Mouse (Mus musculus) neural tube, embryonic 10.5 days (tissue): ENCODE measurements around the gene Agbl4.
A peak's percentile ranks its signal among the peaks of the same experiment; 100 is the strongest.

Experiments
- DNase-seq: peaks from one replicate; pipeline ENCODE4 v3.0.0-alpha.2; 2017; ENCODE audit warnings: low spot score; ENCODE audit errors: extremely low spot score

Gene Agbl4

DNA sequence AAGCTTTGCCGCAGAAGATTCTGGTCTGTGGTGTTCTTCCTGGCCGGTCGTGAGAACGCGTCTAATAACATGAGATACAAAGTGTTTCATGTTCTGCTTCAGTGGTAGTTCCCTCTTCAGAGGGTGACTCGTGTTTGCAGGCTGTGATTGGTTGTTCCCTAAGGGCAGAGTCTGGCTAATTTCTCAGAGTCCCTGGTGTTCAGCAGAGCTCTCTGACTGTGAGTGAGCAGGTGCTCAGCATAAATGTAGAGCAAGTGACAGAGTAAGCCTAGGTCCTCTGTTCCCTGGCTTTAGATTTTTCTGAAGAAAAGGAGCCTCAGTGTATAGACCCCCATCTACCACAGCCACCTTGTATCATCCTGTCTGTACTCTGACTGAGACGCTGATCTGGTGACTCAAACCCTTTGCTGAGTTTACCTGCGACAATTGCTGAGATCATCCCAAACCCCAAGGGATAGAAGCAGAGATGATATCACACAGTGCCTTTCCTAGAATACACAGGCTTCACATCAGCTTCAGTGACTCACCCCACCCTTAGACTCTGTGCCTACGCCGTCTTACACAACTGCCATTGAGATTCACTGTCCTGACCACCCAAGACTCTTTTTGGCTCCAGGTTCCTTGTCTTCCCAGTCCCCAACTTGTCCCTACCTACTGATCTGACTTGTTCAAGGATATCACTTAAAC, 1179.8 kb downstream of the Agbl4 start:
- DNase-seq, result no peak

DNA sequence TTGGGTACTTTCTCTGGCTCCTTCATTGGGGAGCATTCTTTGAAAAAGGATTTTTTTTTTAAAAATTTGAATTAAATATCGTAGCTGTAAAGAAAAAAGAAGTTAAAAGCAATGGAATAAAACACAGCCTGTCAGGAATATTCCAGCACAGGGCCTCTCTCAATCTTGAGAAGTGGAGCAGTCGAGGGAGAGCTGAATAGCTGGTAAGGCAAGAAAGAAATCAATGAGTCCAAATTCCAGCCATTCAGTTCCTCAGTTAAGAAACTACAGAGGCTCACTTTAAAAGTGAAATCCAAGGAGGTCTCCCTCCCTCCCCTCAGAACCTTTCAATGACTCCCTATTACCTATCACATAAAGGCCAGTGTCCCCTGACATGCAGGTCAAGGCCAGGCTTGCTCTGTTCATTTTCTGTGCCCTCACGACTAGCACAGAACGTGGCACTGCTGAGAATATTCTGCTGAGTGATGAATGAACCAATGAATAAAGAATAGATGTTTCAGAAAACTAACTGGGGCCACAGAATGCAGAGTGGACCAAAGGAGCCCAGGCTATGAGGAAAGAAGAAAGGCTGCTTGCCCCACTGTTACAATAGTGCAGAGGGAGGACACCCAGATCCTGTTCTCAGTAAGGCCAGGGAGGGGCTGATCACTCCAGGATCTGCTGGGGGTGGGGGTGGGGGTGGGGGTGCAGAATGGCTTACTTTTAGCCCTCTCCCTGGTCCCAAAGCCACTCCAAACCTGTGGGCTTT, 1181.8 kb downstream of the Agbl4 start:
- no peak for DNase-seq

DNA sequence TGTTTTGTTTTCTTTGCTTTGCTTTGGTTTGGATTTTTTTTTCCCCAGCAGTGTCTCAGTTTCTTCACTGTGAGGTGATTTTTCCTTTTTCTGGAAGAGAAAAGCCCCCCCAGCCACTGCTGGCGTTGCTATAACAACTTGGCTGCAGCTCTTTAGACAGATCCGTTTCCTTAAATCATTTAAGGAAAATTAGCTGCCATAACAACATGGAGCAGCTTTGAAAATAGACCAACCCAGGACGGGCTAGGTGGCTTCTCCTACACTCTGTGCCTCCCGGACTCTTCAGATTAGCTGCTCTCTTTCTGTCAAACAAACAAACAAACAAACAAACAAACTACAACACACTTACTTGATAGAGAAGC, 1182.4 kb downstream of the Agbl4 start:
- DNase-seq, result no peak

DNA sequence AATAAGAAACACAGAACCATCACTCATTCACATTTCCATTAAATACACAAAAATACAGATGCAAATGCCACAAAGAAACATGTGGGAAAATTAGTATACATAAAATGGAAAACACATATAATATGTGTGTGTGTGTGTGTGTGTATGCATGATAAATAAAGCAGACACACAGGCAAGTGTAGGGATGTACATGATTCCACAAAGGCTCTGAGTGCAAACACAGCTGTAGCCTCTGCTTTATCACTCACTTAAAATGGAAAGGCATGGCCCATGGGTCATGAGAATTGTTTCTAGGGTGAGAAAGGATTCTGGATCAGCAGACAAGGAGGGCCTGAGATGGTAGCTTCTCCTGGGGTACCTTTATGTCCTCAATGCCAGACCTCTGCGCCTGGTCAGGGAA, 1182.8 kb downstream of the Agbl4 start:
- no peak for DNase-seq

DNA sequence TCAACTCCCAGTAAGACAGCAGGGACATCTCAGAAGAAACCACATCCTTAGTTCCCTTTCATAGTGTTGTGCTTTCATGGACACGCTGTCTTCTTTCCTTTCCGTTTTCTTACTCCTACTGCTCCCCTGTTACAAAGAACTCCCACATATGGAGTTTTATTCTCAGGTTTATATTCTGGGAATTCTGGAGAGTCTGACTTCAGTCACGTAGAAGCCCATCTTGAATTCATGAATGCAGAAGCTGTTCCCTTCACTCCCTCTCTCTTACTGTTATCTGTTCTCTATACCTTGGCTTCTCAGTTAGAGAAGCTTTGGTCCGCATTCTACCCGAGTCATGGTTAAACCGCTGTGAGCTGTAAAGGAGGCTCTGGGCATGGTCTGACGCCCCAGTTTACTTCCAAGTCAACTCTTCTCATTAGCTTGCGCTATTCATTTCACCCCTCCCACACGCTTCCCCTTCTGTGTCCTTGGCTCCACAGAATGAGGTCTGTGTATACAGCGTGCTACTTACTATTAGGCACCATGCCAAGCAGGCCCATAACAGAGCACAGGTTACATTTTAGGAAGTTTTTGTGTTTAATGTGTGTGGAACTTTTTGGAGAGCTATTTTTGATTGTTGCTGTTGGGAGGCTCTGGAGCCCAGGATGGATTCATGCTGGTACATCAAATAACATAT, 1186.2 kb downstream of the Agbl4 start:
- DNase-seq, result no peak

DNA sequence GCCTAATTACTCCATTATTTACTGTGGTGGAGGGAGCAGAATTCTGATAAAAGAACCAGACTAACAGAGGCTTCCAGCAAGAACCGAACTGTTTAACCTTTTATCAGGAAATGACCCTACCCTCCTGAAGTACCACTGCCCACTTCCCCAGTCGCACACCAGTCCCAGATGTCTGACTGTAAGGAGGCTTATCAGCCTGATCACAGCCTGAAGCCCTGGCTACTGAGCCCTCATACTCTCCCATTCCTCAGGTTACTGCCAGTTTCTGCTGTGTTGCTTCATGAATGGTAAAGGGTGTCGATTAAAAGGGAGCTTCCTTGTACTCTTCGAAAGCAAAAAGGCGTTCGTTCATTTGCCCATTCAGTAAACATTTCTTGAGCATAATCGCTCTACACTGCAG, 1186.8 kb downstream of the Agbl4 start:
- DNase-seq, result no peak

DNA sequence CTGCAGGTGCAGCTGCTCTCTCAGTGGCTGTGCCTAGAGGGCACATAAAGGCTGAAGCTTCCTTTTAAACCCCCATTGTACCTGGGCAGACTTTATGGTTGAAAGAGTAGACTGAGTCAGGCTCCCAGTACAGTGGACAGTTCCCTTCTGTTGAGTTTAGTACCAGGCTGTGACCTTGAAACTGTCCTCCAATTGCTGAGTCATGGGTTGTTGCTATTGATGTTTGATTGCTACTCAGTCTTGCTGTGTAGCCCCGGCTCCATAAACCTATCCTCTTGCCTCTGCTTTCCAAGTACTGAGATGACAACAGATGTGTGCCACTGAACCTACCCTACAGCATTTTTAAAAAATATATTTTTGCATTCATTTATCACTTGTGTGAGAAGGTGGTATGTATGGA, 1190.8 kb downstream of the Agbl4 start:
- DNase-seq, result no peak

DNA sequence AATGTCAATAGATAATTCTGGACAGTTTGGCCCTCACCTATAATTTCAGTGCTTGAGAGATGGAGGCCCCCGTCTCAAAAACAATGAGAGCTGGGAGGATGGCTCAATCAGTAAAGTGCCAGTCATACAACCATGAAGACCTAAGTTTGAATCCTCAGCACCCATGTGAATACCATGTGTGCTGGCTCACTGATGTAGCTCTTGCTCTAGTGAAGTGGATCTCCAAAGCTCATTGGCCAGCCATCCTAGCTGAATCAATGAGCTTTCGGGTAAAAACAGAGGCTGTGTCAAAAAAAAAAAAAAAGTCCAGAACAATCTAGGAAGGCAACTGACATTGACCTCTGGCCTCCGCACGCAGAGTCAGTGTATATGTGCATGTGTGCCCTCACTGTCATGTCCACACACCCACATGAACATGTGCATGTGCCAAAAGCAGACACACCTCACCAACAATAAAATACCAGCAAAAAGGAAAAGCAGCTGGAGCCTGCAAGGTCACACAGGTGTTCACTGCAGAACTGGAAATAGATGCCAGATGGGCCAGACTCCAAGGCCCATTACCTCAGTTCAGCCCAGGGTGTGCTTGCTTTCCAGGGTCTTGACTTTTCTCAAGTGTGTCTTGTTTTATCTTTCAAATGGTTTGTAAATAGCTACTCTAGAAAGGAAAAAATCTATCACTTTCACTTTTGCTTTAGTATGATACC, 1192.2 kb downstream of the Agbl4 start:
- no peak for DNase-seq

DNA sequence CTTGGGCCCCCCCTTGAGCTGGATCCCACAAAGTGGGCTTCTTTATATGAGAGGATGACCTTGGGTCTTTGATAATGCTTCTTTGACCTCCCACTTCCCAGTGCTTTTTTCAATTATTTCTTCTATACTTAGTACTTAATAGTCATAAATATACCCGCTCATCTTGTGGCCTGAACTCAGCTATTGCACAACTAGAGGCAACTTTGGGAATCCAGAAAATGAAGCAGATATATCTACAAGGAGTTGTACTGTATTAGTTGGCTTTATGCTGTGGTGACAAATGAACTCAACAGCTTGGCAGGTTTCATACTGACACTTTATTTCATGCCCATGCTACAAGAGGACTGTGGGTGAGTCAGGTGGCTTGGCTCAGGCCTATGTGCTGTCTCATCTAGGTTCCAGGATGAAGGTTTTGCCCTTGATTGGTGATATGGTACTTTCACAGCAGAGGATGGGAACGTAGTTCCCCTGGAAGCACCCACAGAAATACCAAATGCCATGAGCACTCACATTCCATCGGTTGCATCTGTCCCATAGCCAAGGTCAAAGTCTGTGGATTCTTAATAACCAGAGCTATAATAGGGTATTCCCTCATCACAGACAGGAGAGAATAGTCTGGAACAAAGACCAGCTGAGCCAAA, 1197.3 kb downstream of the Agbl4 start:
- no peak for DNase-seq

DNA sequence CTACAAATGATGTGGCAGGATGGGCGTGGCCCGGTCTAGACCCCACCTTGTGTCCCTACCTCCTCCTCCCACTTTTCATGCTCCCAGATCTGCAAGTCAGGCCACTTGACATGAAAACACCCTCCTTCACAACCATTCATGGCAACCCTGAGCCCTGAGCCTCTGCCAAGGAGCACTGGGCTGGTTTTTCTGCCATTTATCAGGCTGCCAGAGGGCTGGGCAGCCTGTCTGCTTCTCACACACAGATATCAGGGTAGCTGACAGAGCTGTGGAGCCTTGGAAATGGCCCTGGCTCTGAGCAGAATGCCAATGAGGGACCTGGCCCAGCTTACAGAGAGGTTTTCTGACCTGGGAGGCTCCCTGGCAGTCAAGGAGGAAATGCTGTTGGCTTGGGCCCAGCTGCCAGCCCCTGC, 1199.8 kb downstream of the Agbl4 start:
- DNase-seq, result no peak

DNA sequence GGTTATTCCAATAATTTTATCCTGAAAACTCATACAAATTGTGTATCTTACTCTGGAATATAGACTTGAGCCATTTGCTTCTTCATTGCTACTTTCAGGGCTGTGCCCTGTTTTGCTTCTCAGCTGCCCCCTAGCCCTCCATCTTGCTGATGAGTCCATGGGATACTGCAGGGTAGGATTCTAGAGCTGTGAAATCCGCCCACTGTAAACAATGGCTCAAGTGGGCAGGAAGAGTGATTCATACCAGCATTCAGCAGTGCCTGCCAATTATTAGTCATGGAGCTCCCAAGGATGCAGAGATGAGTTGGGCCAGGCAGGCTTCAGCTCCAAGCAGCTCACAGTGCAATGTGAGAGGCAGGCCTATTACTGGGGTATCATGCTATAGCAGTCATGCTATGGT, 1200.5 kb downstream of the Agbl4 start:
- DNase-seq, result no peak

DNA sequence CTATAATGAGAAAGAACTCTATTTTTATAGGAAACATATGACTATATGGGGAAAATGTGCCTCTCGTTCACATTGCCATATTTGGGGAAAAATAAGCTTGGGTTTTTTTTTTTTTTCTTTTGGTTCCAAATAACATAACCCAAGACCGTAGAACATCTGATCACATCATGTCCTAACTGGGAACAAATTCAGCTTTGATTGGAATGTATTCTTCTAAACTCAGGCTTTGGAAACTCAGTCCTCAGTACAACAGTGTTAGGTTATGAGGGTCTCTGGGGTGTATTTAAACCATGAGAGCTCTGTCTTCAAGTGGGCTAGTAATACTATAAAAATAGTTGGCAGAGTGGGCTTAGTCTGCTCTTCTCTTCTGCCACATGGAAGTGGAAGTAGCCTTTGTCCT, 1205.7 kb downstream of the Agbl4 start:
- DNase-seq, result no peak

DNA sequence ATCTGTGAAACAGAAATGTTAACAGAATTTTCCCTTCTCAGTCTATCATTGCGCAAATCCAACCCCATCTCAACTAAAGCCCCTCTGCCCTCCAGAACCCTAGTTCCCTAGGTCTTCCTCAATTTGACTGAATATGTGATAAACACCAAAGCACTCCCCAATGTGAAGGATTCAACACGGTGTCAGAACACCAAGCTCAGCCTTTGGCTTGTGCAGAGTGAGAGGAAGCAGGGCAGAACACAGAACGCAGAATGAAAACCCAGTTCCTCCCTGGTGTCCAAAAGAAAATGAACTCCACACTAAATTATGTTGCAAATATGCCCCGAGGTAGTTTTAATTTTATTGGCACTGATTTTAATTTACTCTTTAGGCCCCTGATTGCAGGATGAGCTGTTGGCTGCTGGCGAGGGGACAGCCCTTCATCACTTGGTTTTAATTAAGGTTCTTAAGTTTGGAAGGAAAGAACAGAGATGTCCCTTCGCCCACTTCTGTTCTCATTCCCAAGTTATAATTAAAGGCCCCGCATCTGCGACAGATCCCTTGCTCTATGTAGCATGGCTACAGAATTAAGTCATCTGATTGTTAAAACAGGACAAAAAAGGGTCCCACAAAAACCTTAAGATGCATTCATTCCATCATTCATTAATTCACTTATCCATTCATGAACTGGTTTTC, 1210.5 kb downstream of the Agbl4 start:
- DNase-seq, result no peak

DNA sequence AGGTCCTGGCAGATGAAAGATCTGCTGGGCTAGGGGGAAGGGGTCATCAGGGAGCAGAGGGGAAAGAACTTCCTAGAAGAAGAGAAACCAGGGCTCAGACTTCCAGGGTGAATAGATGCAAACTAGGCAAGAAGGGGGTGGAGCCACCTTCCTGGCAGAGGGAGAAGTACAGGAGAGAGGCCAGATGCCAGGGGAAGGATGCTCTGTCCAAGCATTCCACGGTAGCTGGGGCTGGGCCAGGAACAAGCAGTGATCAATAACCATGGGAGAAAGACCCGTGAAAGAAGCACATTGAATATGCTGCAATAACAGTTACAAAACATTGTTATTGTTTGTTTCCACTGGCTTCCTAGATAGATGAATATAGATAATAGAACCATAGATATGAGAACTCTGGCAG, 1224.4 kb downstream of the Agbl4 start:
- DNase-seq, result no peak

DNA sequence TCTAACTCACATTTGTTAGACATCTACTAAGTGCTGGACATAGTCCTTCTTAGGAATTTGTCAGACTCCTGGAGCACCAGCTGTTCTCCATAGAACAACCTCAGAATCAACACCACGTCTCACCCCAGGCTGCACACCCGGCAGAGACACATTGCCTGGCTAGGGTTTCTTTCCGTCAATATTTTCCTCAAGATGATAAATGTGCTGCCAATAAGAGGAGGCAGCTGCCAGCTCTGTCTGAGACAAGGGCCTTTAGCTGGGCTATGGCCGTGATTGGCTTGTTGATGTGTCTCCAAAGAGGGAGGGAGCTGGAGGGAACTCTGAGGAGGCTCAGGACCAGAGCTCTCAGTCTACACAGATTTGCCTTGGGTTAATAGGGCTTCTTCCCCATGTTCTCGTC, 1227.5 kb downstream of the Agbl4 start:
- no peak for DNase-seq

DNA sequence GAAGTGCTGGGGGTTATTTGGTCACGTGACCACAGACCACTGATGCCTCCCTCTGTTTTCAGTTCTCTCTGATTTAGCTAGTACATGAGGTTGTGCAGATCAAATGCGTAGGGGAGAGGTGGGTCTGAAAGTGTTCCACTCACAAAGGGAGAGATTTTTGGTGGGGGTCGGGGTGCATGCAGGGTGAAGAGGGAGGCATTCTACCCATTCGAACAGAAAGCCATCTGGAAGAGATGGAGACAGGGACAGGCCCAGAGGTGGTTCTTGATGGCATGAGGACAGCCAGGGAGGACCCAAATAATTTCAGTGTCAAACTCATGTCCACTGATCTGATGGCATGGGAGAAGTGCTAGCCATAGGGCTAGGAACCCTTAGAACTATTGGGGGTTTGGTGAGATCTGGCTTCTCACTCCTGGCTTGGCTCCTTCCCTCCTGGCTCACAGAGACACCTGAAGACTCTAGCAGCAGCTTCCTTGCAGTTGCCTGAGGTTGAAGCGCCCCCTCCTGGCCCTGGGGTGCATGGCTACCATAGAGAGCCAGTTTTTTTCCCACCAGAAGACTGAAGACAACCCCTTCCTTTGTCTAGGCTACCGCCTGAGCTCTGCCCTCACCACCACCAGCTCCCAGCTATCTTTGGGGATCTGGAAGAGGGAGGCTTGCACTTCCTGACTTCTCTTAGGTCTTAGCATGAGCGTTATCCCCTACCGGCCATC, 1228.8 kb downstream of the Agbl4 start:
- DNase-seq, result peak; percentile 81

DNA sequence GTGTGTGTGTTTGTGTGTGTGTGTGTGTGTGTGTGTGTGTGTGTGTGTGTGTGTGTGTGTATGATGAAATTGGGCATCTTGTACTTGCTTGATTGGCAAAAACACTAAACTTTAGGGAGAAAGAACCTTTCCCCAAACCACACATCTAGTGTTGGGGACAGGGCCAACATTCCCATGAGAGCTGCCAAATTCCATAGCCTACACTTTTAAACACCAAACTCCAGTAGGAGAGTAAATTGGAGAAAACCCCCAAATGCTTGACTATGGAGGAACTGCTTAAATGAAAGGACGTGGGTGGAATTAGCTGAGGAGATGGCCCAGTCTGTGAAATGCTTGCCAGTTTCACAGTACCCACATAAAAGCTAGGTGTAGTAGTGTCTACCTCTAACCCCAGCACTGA, 1235.2 kb downstream of the Agbl4 start:
- DNase-seq, result no peak

DNA sequence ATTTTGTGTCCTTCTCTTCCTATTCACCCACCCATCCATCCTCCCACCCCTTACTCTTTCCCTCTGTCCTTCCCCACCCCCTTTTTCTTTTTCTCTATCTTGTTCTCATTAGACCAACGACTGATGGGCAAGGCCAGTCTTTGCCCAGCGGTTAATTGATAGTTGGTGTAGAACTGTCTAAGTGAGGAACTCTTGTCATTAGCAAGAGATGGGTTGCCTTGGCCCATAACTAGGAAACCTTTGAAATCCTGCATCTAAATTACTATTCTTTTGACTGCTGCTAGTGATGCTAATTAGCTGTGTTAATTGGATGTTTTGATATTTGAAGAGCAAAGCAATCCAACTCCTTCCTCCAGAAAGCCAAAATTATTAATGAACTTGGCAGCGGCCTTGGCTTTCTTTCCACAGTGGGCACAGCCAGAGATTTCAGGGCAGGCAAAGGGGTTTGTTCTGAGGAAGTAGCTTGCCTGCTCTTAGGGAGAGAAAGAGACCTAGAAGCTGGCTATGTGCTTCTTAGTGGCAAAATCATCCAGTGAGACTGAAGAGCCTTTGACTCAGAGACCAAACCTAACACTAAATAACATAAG, 1238.2 kb downstream of the Agbl4 start:
- DNase-seq, result no peak

DNA sequence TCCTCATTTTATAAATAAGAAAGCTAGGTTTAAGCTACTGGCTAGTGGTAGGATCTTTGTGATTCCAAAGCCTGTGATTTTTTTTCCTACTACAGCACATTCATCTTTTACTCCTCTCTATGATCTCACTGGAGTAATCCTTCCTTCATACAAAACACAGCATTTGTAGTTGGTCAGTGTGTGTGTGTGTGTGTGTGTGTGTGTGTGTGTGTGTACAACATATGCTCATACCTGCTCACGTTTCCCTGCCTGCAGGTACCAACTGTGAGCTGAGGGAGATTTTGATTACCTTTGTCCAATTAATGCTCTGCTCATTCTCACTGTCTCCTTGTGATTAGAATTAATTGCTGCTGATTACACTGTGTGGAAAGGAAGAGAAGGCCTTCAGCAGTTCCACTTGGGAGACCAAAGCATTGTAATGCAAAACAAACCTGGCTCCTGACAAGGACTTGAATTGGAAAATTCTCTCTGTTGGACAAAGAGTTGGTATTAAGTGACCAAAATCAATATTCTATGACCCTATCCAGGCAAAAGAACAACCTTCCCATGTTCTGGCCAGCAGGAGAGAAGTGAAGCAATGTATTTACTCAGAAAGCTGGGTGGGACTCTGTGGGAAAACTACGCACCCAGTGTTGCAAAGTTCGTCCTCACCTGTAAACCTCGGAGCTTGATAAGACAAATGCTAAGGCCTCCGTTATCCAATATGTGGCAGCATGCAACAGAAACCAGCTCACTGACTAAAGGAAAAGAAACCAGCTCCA, 1241.7 kb downstream of the Agbl4 start:
- DNase-seq, result no peak
